Mouse (Mus musculus): Measurements from ENCODE around the gene Klf16. TPM values are rescaled to one million over a fixed set of nuclear protein-coding genes. Genes with fewer than 3 reads are reported as not detected.

Klf16 gene
- polyA plus RNA-seq, 1 experiment from 2014 or later, result 6.1 TPM

GRCm38 (mm10) chr10:80543873-80544272, 33.2 kb downstream of the Klf16 start:
- 88% methylated on average over 14 of the region's 14 CpGs for WGBS (ENCODE audit: insufficient replicate concordance)
- Histone ChIP-seq H3K36me3 (replicated peaks; ENCODE audit: insufficient read depth, low read length) (peaks cover 68% of the 10 kb centered on the region), H3K27ac (ENCODE audit: low read depth) (no peak overlapping the region), H3K9me3 (ENCODE audit: low read length) (no peaks in the 10 kb centered on the region), H3K9ac (replicated peaks) (no peak overlapping the region), H3K27me3 (ENCODE audit: insufficient read depth, low read length) (no peaks in the 10 kb centered on the region), H3K4me2 (ENCODE audit: low read depth, low read length) (no peak overlapping the region), H3K4me3 (ENCODE audit: low read depth, low read length) (no peak overlapping the region), H3K4me1 (ENCODE audit: insufficient read depth) (peaks cover 11% of the 10 kb centered on the region)
- DNase-seq (no peak), ATAC-seq (no peak)
- TF ChIP-seq CTCF (IDR thresholded peaks at IDR 0.05; ENCODE audit: low read depth) (no peak), EP300 (IDR thresholded peaks at IDR 0.05; ENCODE audit: low read depth) (no peak)

- WGBS (ENCODE audit: insufficient replicate concordance), result 35% methylated on average over 5 of the region's 5 CpGs
- Histone ChIP-seq H3K4me1 (ENCODE audit: insufficient read depth) (peaks cover 28% of the 10 kb centered on the region), H3K36me3 (replicated peaks; ENCODE audit: insufficient read depth, low read length) (peaks cover 27% of the 10 kb centered on the region), H3K9me3 (ENCODE audit: low read length) (no peaks in the 10 kb centered on the region), H3K9ac (replicated peaks) (no peak overlapping the region), H3K4me2 (ENCODE audit: low read depth, low read length) (peak overlapping the region; percentile 33; the same call in 1 of the 2 replicates), H3K4me3 (ENCODE audit: low read depth, low read length) (no peak overlapping the region), H3K27ac (ENCODE audit: low read depth) (no peak overlapping the region), H3K27me3 (ENCODE audit: insufficient read depth, low read length) (0 out of 2 replicates have a peak, but pooled peaks cover 4% of the 10 kb centered on the region)
- TF ChIP-seq CTCF (IDR thresholded peaks at IDR 0.05; ENCODE audit: low read depth), result no peak
- TF ChIP-seq EP300 (IDR thresholded peaks at IDR 0.05; ENCODE audit: low read depth), result no peak
- DNase-seq, result no peak
- no peak for ATAC-seq
These were observed 37.6 kb downstream of the Klf16 start for GRCm38 (mm10) chr10:80539493-80539892.

- ATAC-seq (peak; percentile 96), DNase-seq (peak; percentile 99)
- Histone ChIP-seq H3K9ac (replicated peaks) (peak within 1 kb of the TSS; percentile 32; the same call in 1 of the 2 replicates), H3K27ac (ENCODE audit: low read depth) (peak within 1 kb of the TSS; percentile 42), H3K9me3 (ENCODE audit: low read length) (no peaks in the 10 kb centered on the region), H3K4me2 (ENCODE audit: low read depth, low read length) (peak within 1 kb of the TSS; percentile 76), H3K4me3 (ENCODE audit: low read depth, low read length) (peak within 1 kb of the TSS; percentile 39), H3K36me3 (replicated peaks; ENCODE audit: insufficient read depth, low read length) (peaks cover 20% of the 10 kb centered on the region), H3K4me1 (ENCODE audit: insufficient read depth) (peaks cover 35% of the 10 kb centered on the region), H3K27me3 (ENCODE audit: insufficient read depth, low read length) (0 out of 2 replicates have a peak, but pooled peaks cover 4% of the 10 kb centered on the region)
- TF ChIP-seq CTCF (IDR thresholded peaks at IDR 0.05; ENCODE audit: low read depth) (peak; percentile 64), EP300 (IDR thresholded peaks at IDR 0.05; ENCODE audit: low read depth) (no peak)
- WGBS (ENCODE audit: insufficient replicate concordance), result 3% methylated on average over 30 of the region's 30 CpGs
These were observed 38.3 kb downstream of the Klf16 start, which contains the start of gene Atp8b3 for GRCm38 (mm10) chr10:80538710-80539394. Gene Atp8b3 (minus strand): TSS chr10:80539124.

GRCm38 (mm10) chr10:80538180-80538579, 38.9 kb downstream of the Klf16 start:
- ATAC-seq, result no peak
- DNase-seq, result no peak
- no peaks in the 10 kb centered on the region for H3K9me3 ChIP-seq (ENCODE audit: low read length)
- peaks cover 13% of the 10 kb centered on the region for H3K36me3 ChIP-seq (replicated peaks; ENCODE audit: insufficient read depth, low read length)
- no peak overlapping the region for H3K4me3 ChIP-seq (ENCODE audit: low read depth, low read length)
- WGBS (ENCODE audit: insufficient replicate concordance), result 53% methylated on average over 5 of the region's 5 CpGs
- no peak overlapping the region for H3K27ac ChIP-seq (ENCODE audit: low read depth)
- no peak for TF ChIP-seq CTCF (IDR thresholded peaks at IDR 0.05; ENCODE audit: low read depth)
- TF ChIP-seq EP300 (IDR thresholded peaks at IDR 0.05; ENCODE audit: low read depth), result no peak
- H3K27me3 ChIP-seq (ENCODE audit: insufficient read depth, low read length), result 0 out of 2 replicates have a peak, but pooled peaks cover 4% of the 10 kb centered on the region
- peak overlapping the region; percentile 76; the same call in 1 of the 2 replicates for H3K4me2 ChIP-seq (ENCODE audit: low read depth, low read length)
- peaks cover 41% of the 10 kb centered on the region for H3K4me1 ChIP-seq (ENCODE audit: insufficient read depth)
- no peak overlapping the region for H3K9ac ChIP-seq (replicated peaks)

GRCm38 (mm10) chr10:80535711-80536110, 41.4 kb downstream of the Klf16 start:
- Histone ChIP-seq H3K27me3 (ENCODE audit: insufficient read depth, low read length) (0 out of 2 replicates have a peak, but pooled peaks cover 4% of the 10 kb centered on the region), H3K27ac (ENCODE audit: low read depth) (peak overlapping the region; percentile 44), H3K4me3 (ENCODE audit: low read depth, low read length) (peak overlapping the region; percentile 36; the same call in 1 of the 2 replicates), H3K4me1 (ENCODE audit: insufficient read depth) (peaks cover 46% of the 10 kb centered on the region), H3K9ac (replicated peaks) (peak overlapping the region; percentile 17; the same call in 1 of the 2 replicates), H3K36me3 (replicated peaks; ENCODE audit: insufficient read depth, low read length) (no peaks in the 10 kb centered on the region), H3K9me3 (ENCODE audit: low read length) (no peaks in the 10 kb centered on the region), H3K4me2 (ENCODE audit: low read depth, low read length) (peak overlapping the region; percentile 75)
- ATAC-seq (no peak), DNase-seq (peak; percentile 81)
- WGBS (ENCODE audit: insufficient replicate concordance), result 20% methylated on average over 13 of the region's 13 CpGs
- TF ChIP-seq EP300 (IDR thresholded peaks at IDR 0.05; ENCODE audit: low read depth) (no peak), CTCF (IDR thresholded peaks at IDR 0.05; ENCODE audit: low read depth) (no peak)

GRCm38 (mm10) chr10:80535071-80535470, 42.0 kb downstream of the Klf16 start:
- H3K9me3 ChIP-seq (ENCODE audit: low read length), result no peaks in the 10 kb centered on the region
- peak overlapping the region; percentile 17; the same call in 1 of the 2 replicates for H3K9ac ChIP-seq (replicated peaks)
- peaks cover 46% of the 10 kb centered on the region for H3K4me1 ChIP-seq (ENCODE audit: insufficient read depth)
- TF ChIP-seq EP300 (IDR thresholded peaks at IDR 0.05; ENCODE audit: low read depth) (no peak), CTCF (IDR thresholded peaks at IDR 0.05; ENCODE audit: low read depth) (no peak)
- DNase-seq, result peak; percentile 80
- peak overlapping the region; percentile 36; the same call in 1 of the 2 replicates for H3K4me3 ChIP-seq (ENCODE audit: low read depth, low read length)
- 0 out of 2 replicates have a peak, but pooled peaks cover 4% of the 10 kb centered on the region for H3K27me3 ChIP-seq (ENCODE audit: insufficient read depth, low read length)
- H3K36me3 ChIP-seq (replicated peaks; ENCODE audit: insufficient read depth, low read length), result no peaks in the 10 kb centered on the region
- 9% methylated on average over 14 of the region's 14 CpGs for WGBS (ENCODE audit: insufficient replicate concordance)
- peak overlapping the region; percentile 44; the same call in 1 of the 2 replicates for H3K27ac ChIP-seq (ENCODE audit: low read depth)
- ATAC-seq, result no peak; the same call in 1 of the 2 replicates
- peak overlapping the region; percentile 75 for H3K4me2 ChIP-seq (ENCODE audit: low read depth, low read length)
